Mouse (Mus musculus): ENCODE measurements around the gene Tspan10. TPM values are rescaled to one million over a fixed set of nuclear protein-coding genes. Genes with fewer than 3 reads are reported as not detected.
"Not testable (repeated sequence)": the region's sequence is repeated elsewhere in the genome, so short reads cannot be mapped to it uniquely, and the experiment has no call there.

The Tspan10 gene
- polyA plus RNA-seq (2014; fragmentation: Nextera tagmentation; extraction: Ambion mirVana) = not detected in 2 replicates

GRCm38 (mm10) chr11:120442344-120442743 lies at the start of gene Tspan10:
Gene Tspan10, plus strand, starts transcription at chr11:120442644.
- ATAC-seq (ENCODE audit: insufficient number of reproducible peaks, insufficient read depth, low FRiP score, low read depth) = no peak
- no peak within 1 kb of the TSS for H3K27ac ChIP-seq (ENCODE audit: low read length)
- no peak within 1 kb of the TSS for H3K4me2 ChIP-seq (replicated peaks; ENCODE audit: low read depth, low read length)
- no peaks in the 10 kb centered on the region for H3K27me3 ChIP-seq (ENCODE audit: control insufficient read depth, insufficient read depth, low read length)
- WGBS = 84% methylated on average over 3 of the region's 3 CpGs
- no peak within 1 kb of the TSS for H3K4me3 ChIP-seq (ENCODE audit: low read depth, low read length)
- no peaks in the 10 kb centered on the region for H3K4me1 ChIP-seq (ENCODE audit: control insufficient read depth, insufficient read depth, low read length)
- H3K9ac ChIP-seq (replicated peaks; ENCODE audit: low read depth, low read length) = no peak within 1 kb of the TSS
- H3K36me3 ChIP-seq (ENCODE audit: control insufficient read depth, insufficient read depth, low read length) = no peaks in the 10 kb centered on the region
- no peaks in the 10 kb centered on the region for H3K9me3 ChIP-seq (ENCODE audit: control insufficient read depth, low read depth, low read length)

- H3K4me3 ChIP-seq (ENCODE audit: low read depth, low read length) = no peak overlapping the region
- H3K4me1 ChIP-seq (ENCODE audit: control insufficient read depth, insufficient read depth, low read length) = no peaks in the 10 kb centered on the region
- H3K4me2 ChIP-seq (replicated peaks; ENCODE audit: low read depth, low read length) = no peak overlapping the region
- no peak overlapping the region for H3K9ac ChIP-seq (replicated peaks; ENCODE audit: low read depth, low read length)
- H3K36me3 ChIP-seq (ENCODE audit: control insufficient read depth, insufficient read depth, low read length) = peaks cover 44% of the 10 kb centered on the region
- no peak overlapping the region for H3K27ac ChIP-seq (ENCODE audit: low read length)
- H3K27me3 ChIP-seq (ENCODE audit: control insufficient read depth, insufficient read depth, low read length) = no peaks in the 10 kb centered on the region
- WGBS = 83% methylated on average over 4 of the region's 4 CpGs
- no peak for ATAC-seq (ENCODE audit: insufficient number of reproducible peaks, insufficient read depth, low FRiP score, low read depth)
- H3K9me3 ChIP-seq (ENCODE audit: control insufficient read depth, low read depth, low read length) = no peaks in the 10 kb centered on the region
Observed at GRCm38 (mm10) chr11:120395661-120396060, 46.8 kb upstream of the Tspan10 start.

GRCm38 (mm10) chr11:120397602-120398001 lies 44.8 kb upstream of the Tspan10 start:
- Histone ChIP-seq H3K4me2 (replicated peaks; ENCODE audit: low read depth, low read length) (no peak overlapping the region), H3K27ac (ENCODE audit: low read length) (no peak overlapping the region), H3K36me3 (ENCODE audit: control insufficient read depth, insufficient read depth, low read length) (peaks cover 56% of the 10 kb centered on the region), H3K4me1 (ENCODE audit: control insufficient read depth, insufficient read depth, low read length) (no peaks in the 10 kb centered on the region), H3K4me3 (ENCODE audit: low read depth, low read length) (no peak overlapping the region), H3K27me3 (ENCODE audit: control insufficient read depth, insufficient read depth, low read length) (no peaks in the 10 kb centered on the region), H3K9me3 (ENCODE audit: control insufficient read depth, low read depth, low read length) (no peaks in the 10 kb centered on the region), H3K9ac (replicated peaks; ENCODE audit: low read depth, low read length) (no peak overlapping the region)
- no peak for ATAC-seq (ENCODE audit: insufficient number of reproducible peaks, insufficient read depth, low FRiP score, low read depth)
- WGBS = 79% methylated on average over 2 of the region's 2 CpGs

- no peaks in the 10 kb centered on the region for H3K27me3 ChIP-seq (ENCODE audit: control insufficient read depth, insufficient read depth, low read length)
- no peak overlapping the region for H3K4me3 ChIP-seq (ENCODE audit: low read depth, low read length)
- H3K27ac ChIP-seq (ENCODE audit: low read length) = no peak overlapping the region
- no peak for ATAC-seq (ENCODE audit: insufficient number of reproducible peaks, insufficient read depth, low FRiP score, low read depth)
- no peaks in the 10 kb centered on the region for H3K9me3 ChIP-seq (ENCODE audit: control insufficient read depth, low read depth, low read length)
- 92% methylated on average over 2 of the region's 2 CpGs for WGBS
- no peak overlapping the region for H3K9ac ChIP-seq (replicated peaks; ENCODE audit: low read depth, low read length)
- H3K36me3 ChIP-seq (ENCODE audit: control insufficient read depth, insufficient read depth, low read length) = peaks cover 64% of the 10 kb centered on the region
- no peak overlapping the region for H3K4me2 ChIP-seq (replicated peaks; ENCODE audit: low read depth, low read length)
- H3K4me1 ChIP-seq (ENCODE audit: control insufficient read depth, insufficient read depth, low read length) = no peaks in the 10 kb centered on the region
Observed at GRCm38 (mm10) chr11:120399319-120399718, 43.1 kb upstream of the Tspan10 start.

GRCm38 (mm10) chr11:120404814-120405213 lies 37.6 kb upstream of the Tspan10 start:
- no peaks in the 10 kb centered on the region for H3K4me1 ChIP-seq (ENCODE audit: control insufficient read depth, insufficient read depth, low read length)
- H3K9me3 ChIP-seq (ENCODE audit: control insufficient read depth, low read depth, low read length) = no peaks in the 10 kb centered on the region
- no peak for ATAC-seq (ENCODE audit: insufficient number of reproducible peaks, insufficient read depth, low FRiP score, low read depth)
- 100% methylated on average over 1 of the region's 1 CpGs for WGBS
- H3K27me3 ChIP-seq (ENCODE audit: control insufficient read depth, insufficient read depth, low read length) = no peaks in the 10 kb centered on the region
- no peak overlapping the region for H3K4me2 ChIP-seq (replicated peaks; ENCODE audit: low read depth, low read length)
- peaks cover 91% of the 10 kb centered on the region for H3K36me3 ChIP-seq (ENCODE audit: control insufficient read depth, insufficient read depth, low read length)
- H3K4me3 ChIP-seq (ENCODE audit: low read depth, low read length) = no peak overlapping the region
- no peak overlapping the region for H3K9ac ChIP-seq (replicated peaks; ENCODE audit: low read depth, low read length)
- H3K27ac ChIP-seq (ENCODE audit: low read length) = no peak overlapping the region

- no peak for ATAC-seq (ENCODE audit: insufficient number of reproducible peaks, insufficient read depth, low FRiP score, low read depth)
Observed at GRCm38 (mm10) chr11:120405867-120406266, 36.6 kb upstream of the Tspan10 start.

GRCm38 (mm10) chr11:120406445-120406844 lies 36.0 kb upstream of the Tspan10 start:
- Histone ChIP-seq H3K27me3 (ENCODE audit: control insufficient read depth, insufficient read depth, low read length) (no peaks in the 10 kb centered on the region), H3K27ac (ENCODE audit: low read length) (no peak overlapping the region), H3K9ac (replicated peaks; ENCODE audit: low read depth, low read length) (no peak overlapping the region), H3K36me3 (ENCODE audit: control insufficient read depth, insufficient read depth, low read length) (peaks cover 93% of the 10 kb centered on the region), H3K4me2 (replicated peaks; ENCODE audit: low read depth, low read length) (no peak overlapping the region), H3K9me3 (ENCODE audit: control insufficient read depth, low read depth, low read length) (no peaks in the 10 kb centered on the region), H3K4me3 (ENCODE audit: low read depth, low read length) (no peak overlapping the region), H3K4me1 (ENCODE audit: control insufficient read depth, insufficient read depth, low read length) (no peaks in the 10 kb centered on the region)
- 77% methylated on average over 1 of the region's 1 CpGs for WGBS
- no peak for ATAC-seq (ENCODE audit: insufficient number of reproducible peaks, insufficient read depth, low FRiP score, low read depth)

More at GRCm38 (mm10) chr11:120405867-120406266, 36.6 kb upstream of the Tspan10 start:
- peaks cover 93% of the 10 kb centered on the region for H3K36me3 ChIP-seq (ENCODE audit: control insufficient read depth, insufficient read depth, low read length)
- no peaks in the 10 kb centered on the region for H3K9me3 ChIP-seq (ENCODE audit: control insufficient read depth, low read depth, low read length)
- no peak overlapping the region for H3K9ac ChIP-seq (replicated peaks; ENCODE audit: low read depth, low read length)
- H3K27me3 ChIP-seq (ENCODE audit: control insufficient read depth, insufficient read depth, low read length) = no peaks in the 10 kb centered on the region
- H3K4me3 ChIP-seq (ENCODE audit: low read depth, low read length) = no peak overlapping the region
- H3K4me2 ChIP-seq (replicated peaks; ENCODE audit: low read depth, low read length) = no peak overlapping the region
- H3K27ac ChIP-seq (ENCODE audit: low read length) = no peak overlapping the region
- 89% methylated on average over 3 of the region's 3 CpGs for WGBS
- H3K4me1 ChIP-seq (ENCODE audit: control insufficient read depth, insufficient read depth, low read length) = no peaks in the 10 kb centered on the region

GRCm38 (mm10) chr11:120413621-120414020 lies 28.8 kb upstream of the Tspan10 start:
- not testable (repeated sequence) for H3K27me3 ChIP-seq (ENCODE audit: control insufficient read depth, insufficient read depth, low read length); H3K27ac ChIP-seq (ENCODE audit: low read length); H3K9ac ChIP-seq (replicated peaks; ENCODE audit: low read depth, low read length); H3K4me1 ChIP-seq (ENCODE audit: control insufficient read depth, insufficient read depth, low read length); H3K4me3 ChIP-seq (ENCODE audit: low read depth, low read length); H3K4me2 ChIP-seq (replicated peaks; ENCODE audit: low read depth, low read length); H3K9me3 ChIP-seq (ENCODE audit: control insufficient read depth, low read depth, low read length); ATAC-seq (ENCODE audit: insufficient number of reproducible peaks, insufficient read depth, low FRiP score, low read depth)
- peaks cover 82% of the 10 kb centered on the region for H3K36me3 ChIP-seq (ENCODE audit: control insufficient read depth, insufficient read depth, low read length)
- WGBS = 92% methylated on average over 7 of the region's 10 CpGs

GRCm38 (mm10) chr11:120417852-120418251 lies 24.6 kb upstream of the Tspan10 start:
- 88% methylated on average over 7 of the region's 7 CpGs for WGBS
- Histone ChIP-seq H3K4me3 (ENCODE audit: low read depth, low read length) (no peak overlapping the region), H3K27ac (ENCODE audit: low read length) (no peak overlapping the region), H3K9me3 (ENCODE audit: control insufficient read depth, low read depth, low read length) (no peaks in the 10 kb centered on the region), H3K9ac (replicated peaks; ENCODE audit: low read depth, low read length) (no peak overlapping the region), H3K27me3 (ENCODE audit: control insufficient read depth, insufficient read depth, low read length) (no peaks in the 10 kb centered on the region), H3K4me2 (replicated peaks; ENCODE audit: low read depth, low read length) (no peak overlapping the region), H3K36me3 (ENCODE audit: control insufficient read depth, insufficient read depth, low read length) (peaks cover 64% of the 10 kb centered on the region), H3K4me1 (ENCODE audit: control insufficient read depth, insufficient read depth, low read length) (no peaks in the 10 kb centered on the region)
- no peak for ATAC-seq (ENCODE audit: insufficient number of reproducible peaks, insufficient read depth, low FRiP score, low read depth)
